Mouse (Mus musculus) heart, adult 2 months (tissue): ENCODE data around the gene Arcn1. TPM values are rescaled to one million over a fixed set of nuclear protein-coding genes. Genes with fewer than 3 reads are reported as not detected.

Experiments used
- DNase-seq, 2 experiments: peaks; one replicate each; pipeline ENCODE4 v3.0.0; 2021
- H3K27ac ChIP-seq: fragments of 200-600 bp; 2 replicates; pipeline ENCODE4 v1.8.1; 2022
- H3K27me3 ChIP-seq: fragments of 200-500 bp; 2 replicates; pipeline ENCODE4 v1.6.1; 2012; ENCODE audit warnings: mild to moderate bottlenecking, low read length, inconsistent platforms, mixed read lengths; ENCODE audit not compliant: control insufficient read depth, insufficient read depth
- H3K36me3 ChIP-seq: fragments of 200-500 bp; 2 replicates; pipeline ENCODE4 v1.6.1; 2012; ENCODE audit warnings: low read length, inconsistent platforms; ENCODE audit not compliant: control insufficient read depth, insufficient read depth
- H3K4me1 ChIP-seq: fragments of 200-500 bp; 2 replicates; pipeline ENCODE4 v1.6.1; 2011; ENCODE audit warnings: low read length; ENCODE audit not compliant: control insufficient read depth, insufficient read depth
- H3K4me3 ChIP-seq: fragments of 200-600 bp; 2 replicates; pipeline ENCODE4 v1.8.1; 2022
- H3K79me2 ChIP-seq: fragments of 200-500 bp; replicated peaks from 2 replicates; pipeline ENCODE4 v1.6.1; 2012; ENCODE audit warnings: mild to moderate bottlenecking, inconsistent platforms, low read length, moderate library complexity, mixed read lengths; ENCODE audit not compliant: control insufficient read depth, insufficient read depth
- H3K9ac ChIP-seq: fragments of 200-500 bp; 2 replicates; pipeline ENCODE4 v1.6.1; 2012; ENCODE audit warnings: low read depth, mild to moderate bottlenecking, control low read depth, inconsistent platforms, low read length, mixed read lengths
- CTCF ChIP-seq: fragments of 200-600 bp; IDR thresholded peaks from 2 replicates; pipeline ENCODE4 v1.8.1; 2022; ENCODE audit warnings: antibody characterized with exemption, mild to moderate bottlenecking, moderate library complexity
- EP300 ChIP-seq: fragments of 200-500 bp; IDR thresholded peaks from 2 replicates; pipeline ENCODE4 v1.6.1; 2011; ENCODE audit warnings: low read depth, low read length, control low read depth; ENCODE audit not compliant: insufficient read depth
- POLR2A ChIP-seq: fragments of 200-500 bp; IDR thresholded peaks from 2 replicates; pipeline ENCODE4 v1.6.1; 2011; ENCODE audit warnings: mild to moderate bottlenecking, low read depth, low read length, control low read depth; ENCODE audit not compliant: insufficient read depth
- WGBS: fragments of 180-500 bp; shearing (Covaris S2); methylation state at CpG from one replicate; pipeline ENCODE4 v1.1.7; 2018; 5-methylcytosine and 5-hydroxymethylcytosine counted together
- intact Hi-C: fragments of 180-260 bp; cut with DNase I; formaldehyde crosslinking; loops from one replicate; pipeline ENCODE4 v1.15.1; 2025
- polyA plus RNA-seq: library from polyadenylated mRNA; depleted of rRNA; stranded (reverse); fragments of >200 nt; gene quantifications from 2 replicates; pipeline ENCODE4 v1.2.3, GENCODE M21; 2012
- total RNA-seq, 2 experiments: library from RNA; stranded (reverse); gene quantifications; 2 replicates each; pipeline ENCODE4 v1.2.3; 2021

Gene Arcn1
- total and polyA plus RNA-seq, 3 experiments = 28.2 to 93.9 (median 78.6) TPM

GRCm38 (mm10) chr9:44715109-44715508 is 52.5 kb downstream of the Arcn1 start:
- Histone ChIP-seq H3K9ac (no peak overlapping the region), H3K27me3 (no peaks in the 10 kb centered on the region), H3K4me1 (peaks cover 12% of the 10 kb centered on the region), H3K27ac (no peak overlapping the region), H3K4me3 (no peak overlapping the region), H3K79me2 (peaks cover 2% of the 10 kb centered on the region), H3K36me3 (0 out of 2 replicates have a peak, but pooled peaks cover 2% of the 10 kb centered on the region)
- 77% methylated on average over 17 of the region's 17 CpGs for WGBS
- DNase-seq = peak; percentile 36 to 54
- TF ChIP-seq POLR2A (no peak), EP300 (no peak), CTCF (no peak)
- intact Hi-C loops = no loop called here

GRCm38 (mm10) chr9:44713574-44713973 is 54.1 kb downstream of the Arcn1 start:
- no peak overlapping the region for H3K9ac ChIP-seq
- H3K4me3 ChIP-seq = no peak overlapping the region
- intact Hi-C loops = no loop called here
- H3K27ac ChIP-seq = no peak overlapping the region
- peaks cover 2% of the 10 kb centered on the region for H3K79me2 ChIP-seq
- H3K36me3 ChIP-seq = peaks cover 2% of the 10 kb centered on the region; the same call in 1 of the 2 replicates
- TF ChIP-seq EP300 (no peak), POLR2A (no peak), CTCF (no peak)
- H3K27me3 ChIP-seq = no peaks in the 10 kb centered on the region
- H3K4me1 ChIP-seq = peaks cover 12% of the 10 kb centered on the region
- DNase-seq = no peak
- WGBS = 71% methylated on average over 2 of the region's 2 CpGs

GRCm38 (mm10) chr9:44713080-44713479 is 54.6 kb downstream of the Arcn1 start:
- H3K79me2 ChIP-seq = peaks cover 2% of the 10 kb centered on the region; the same call in 1 of the 2 replicates
- TF ChIP-seq EP300 (no peak), POLR2A (no peak), CTCF (no peak)
- H3K27me3 ChIP-seq = no peaks in the 10 kb centered on the region
- H3K4me3 ChIP-seq = no peak overlapping the region
- H3K9ac ChIP-seq = no peak overlapping the region
- intact Hi-C loops = no loop called here
- H3K4me1 ChIP-seq = peaks cover 11% of the 10 kb centered on the region
- peaks cover 2% of the 10 kb centered on the region; the same call in 1 of the 2 replicates for H3K36me3 ChIP-seq
- 60% methylated on average over 6 of the region's 6 CpGs for WGBS
- H3K27ac ChIP-seq = no peak overlapping the region
- no peak for DNase-seq

GRCm38 (mm10) chr9:44711602-44712001 is 56.0 kb downstream of the Arcn1 start:
- intact Hi-C loops = no loop called here

GRCm38 (mm10) chr9:44710213-44710612 is 57.4 kb downstream of the Arcn1 start:
- Histone ChIP-seq H3K36me3 (no peaks in the 10 kb centered on the region; the same call in 1 of the 2 replicates), H3K4me1 (peaks cover 8% of the 10 kb centered on the region), H3K27ac (no peak overlapping the region), H3K27me3 (no peaks in the 10 kb centered on the region), H3K4me3 (no peak overlapping the region), H3K79me2 (peaks cover 2% of the 10 kb centered on the region), H3K9ac (no peak overlapping the region)
- WGBS = 76% methylated on average over 5 of the region's 5 CpGs
- no peak for DNase-seq
- intact Hi-C loops = no loop called here
- no peak for TF ChIP-seq POLR2A
- TF ChIP-seq EP300 = no peak
- no peak for TF ChIP-seq CTCF

More at GRCm38 (mm10) chr9:44711602-44712001, 56.0 kb downstream of the Arcn1 start:
- peaks cover 8% of the 10 kb centered on the region for H3K4me1 ChIP-seq
- H3K36me3 ChIP-seq = no peaks in the 10 kb centered on the region; the same call in 1 of the 2 replicates
- peaks cover 2% of the 10 kb centered on the region for H3K79me2 ChIP-seq
- DNase-seq = no peak
- 62% methylated on average over 17 of the region's 17 CpGs for WGBS
- no peak overlapping the region for H3K27ac ChIP-seq
- H3K4me3 ChIP-seq = no peak overlapping the region
- no peak overlapping the region for H3K9ac ChIP-seq
- TF ChIP-seq CTCF = no peak
- no peak for TF ChIP-seq POLR2A
- TF ChIP-seq EP300 = no peak
- no peaks in the 10 kb centered on the region for H3K27me3 ChIP-seq

- intact Hi-C loops = loop anchor here (5.0 kb wide), 1 partner anchor 38 kb away; no protein-coding TSS in a partner anchor
These were observed 58.0 kb downstream of the Arcn1 start for GRCm38 (mm10) chr9:44709600-44709999.

More at GRCm38 (mm10) chr9:44709600-44709999, 58.0 kb downstream of the Arcn1 start:
- DNase-seq = no peak
- H3K27me3 ChIP-seq = no peaks in the 10 kb centered on the region
- H3K9ac ChIP-seq = no peak overlapping the region
- H3K4me1 ChIP-seq = peaks cover 8% of the 10 kb centered on the region
- peak; percentile 63 for TF ChIP-seq CTCF
- TF ChIP-seq EP300 = 0 out of 2 replicates have a peak, but pooled peaks have one; percentile 44
- no peak for TF ChIP-seq POLR2A
- no peak overlapping the region for H3K27ac ChIP-seq
- WGBS = 56% methylated on average over 2 of the region's 2 CpGs
- no peaks in the 10 kb centered on the region; the same call in 1 of the 2 replicates for H3K36me3 ChIP-seq
- no peak overlapping the region for H3K4me3 ChIP-seq
- H3K79me2 ChIP-seq = no peaks in the 10 kb centered on the region; the same call in none of the 2 replicates
